Mouse (Mus musculus): ENCODE measurements around the gene Galnt9.
A peak's percentile ranks its signal among the peaks of the same experiment; 100 is the strongest.

GRCm38 (mm10) chr5:110639459-110639858 lies 95.3 kb downstream of the Galnt9 start:
- TF ChIP-seq EP300 (IDR thresholded peaks at IDR 0.05; ENCODE audit: low read depth) (no peak), CTCF (IDR thresholded peaks at IDR 0.05; ENCODE audit: low read depth) (peak; percentile 85)
